Mouse (Mus musculus) heart, adult 9 months (tissue): ENCODE measurements around the gene Gm14151.
A peak's percentile ranks its signal among the peaks of the same experiment; 100 is the strongest.
"Not testable (repeated sequence)": the region's sequence is repeated elsewhere in the genome, so short reads cannot be mapped to it uniquely, and the experiment has no call there.

Experiments used
- DNase-seq, 2 experiments: peaks; one replicate each; pipeline ENCODE4 v3.0.0; 2022; ENCODE audit warnings: low spot score in 2 of 2

Gene Gm14151

DNA sequence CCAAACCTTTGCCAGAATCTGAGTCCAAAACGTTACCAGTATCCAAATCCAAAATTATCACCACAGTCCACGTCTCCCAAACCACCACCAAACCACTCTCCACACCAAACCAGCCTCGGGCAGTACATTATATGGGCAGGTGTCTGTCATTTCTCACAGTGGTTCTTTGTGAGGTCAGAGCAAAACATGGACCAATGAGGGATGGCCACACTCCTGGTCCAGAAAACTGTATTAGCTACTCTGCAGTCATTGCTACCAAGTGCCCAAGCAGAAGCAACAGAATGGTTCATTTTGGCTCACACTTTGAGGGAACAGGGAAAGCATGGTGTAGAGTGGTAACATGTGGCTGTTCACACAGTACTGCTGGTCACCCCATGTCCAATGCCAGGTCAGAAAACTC, at the start of gene Gm14151:
Gene Gm14151 (minus strand): TSS at position 101 of the 400 bp plus-strand sequence.
- not testable (repeated sequence) for DNase-seq

DNA sequence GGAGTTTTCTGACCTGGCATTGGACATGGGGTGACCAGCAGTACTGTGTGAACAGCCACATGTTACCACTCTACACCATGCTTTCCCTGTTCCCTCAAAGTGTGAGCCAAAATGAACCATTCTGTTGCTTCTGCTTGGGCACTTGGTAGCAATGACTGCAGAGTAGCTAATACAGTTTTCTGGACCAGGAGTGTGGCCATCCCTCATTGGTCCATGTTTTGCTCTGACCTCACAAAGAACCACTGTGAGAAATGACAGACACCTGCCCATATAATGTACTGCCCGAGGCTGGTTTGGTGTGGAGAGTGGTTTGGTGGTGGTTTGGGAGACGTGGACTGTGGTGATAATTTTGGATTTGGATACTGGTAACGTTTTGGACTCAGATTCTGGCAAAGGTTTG, 5.8 kb upstream of the Gm14151 start, which contains the start of gene Gm14147:
Gene Gm14147 (plus strand): TSS at position 301 of the 400 bp plus-strand sequence.
- not testable (repeated sequence) for DNase-seq

DNA sequence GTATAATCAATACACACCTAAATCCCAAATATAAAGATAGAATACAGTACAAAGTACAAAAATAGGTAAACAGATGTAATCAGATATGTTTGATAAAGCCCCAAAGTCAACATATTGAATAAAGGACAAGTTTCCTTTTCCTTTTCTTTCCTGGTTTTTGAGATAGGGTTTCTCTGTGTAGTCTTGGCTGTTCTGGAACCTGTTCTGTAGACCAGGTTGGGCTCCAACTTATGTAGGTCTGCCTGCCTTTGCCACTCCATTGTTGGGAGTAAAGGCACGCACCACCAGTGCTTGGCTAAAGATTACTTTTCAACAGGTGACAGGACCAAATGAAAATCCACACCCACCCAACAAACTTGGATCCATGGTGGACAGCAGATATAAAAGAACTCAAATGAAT, 35.5 kb downstream of the Gm14151 start:
- DNase-seq: no peak

DNA sequence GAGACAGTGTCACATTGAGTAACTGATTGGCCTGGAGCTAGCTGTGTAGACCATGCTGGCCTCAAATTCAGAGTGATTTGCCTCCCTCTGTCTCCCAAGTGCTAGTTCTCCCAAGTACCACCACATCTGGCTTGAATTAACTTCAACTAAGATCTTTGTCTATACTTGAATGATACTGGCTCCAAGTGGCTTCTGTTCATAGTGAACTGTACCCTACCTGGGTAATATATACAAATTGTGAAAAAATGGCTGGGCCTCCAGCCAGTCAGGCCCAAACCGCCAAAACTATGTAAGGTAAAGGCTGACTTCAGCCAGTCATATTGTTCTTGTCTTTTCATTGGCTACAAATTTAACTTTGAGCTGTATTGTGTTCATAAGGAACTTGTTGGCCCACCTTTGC, 51.7 kb downstream of the Gm14151 start:
- no peak for DNase-seq

DNA sequence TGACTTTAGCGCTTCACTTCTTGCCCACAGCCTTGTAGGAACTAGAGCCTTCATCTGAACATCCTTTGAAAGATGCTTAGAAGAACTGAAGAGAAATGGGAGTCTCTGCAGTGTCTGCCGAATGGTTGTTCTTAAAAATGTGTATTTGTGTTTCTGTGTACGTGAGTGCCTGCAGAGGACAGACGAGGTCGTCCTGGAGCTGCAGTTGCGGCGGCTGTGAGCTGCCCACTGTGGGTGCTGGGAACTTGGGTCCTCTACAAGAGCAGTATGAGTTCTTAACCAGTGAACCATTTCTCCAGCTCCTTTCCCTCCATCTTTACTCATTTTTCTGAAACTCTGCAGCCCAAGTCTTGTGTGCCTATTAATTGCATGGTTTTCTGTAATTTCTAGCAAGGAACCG, 52.4 kb downstream of the Gm14151 start:
- no peak for DNase-seq

DNA sequence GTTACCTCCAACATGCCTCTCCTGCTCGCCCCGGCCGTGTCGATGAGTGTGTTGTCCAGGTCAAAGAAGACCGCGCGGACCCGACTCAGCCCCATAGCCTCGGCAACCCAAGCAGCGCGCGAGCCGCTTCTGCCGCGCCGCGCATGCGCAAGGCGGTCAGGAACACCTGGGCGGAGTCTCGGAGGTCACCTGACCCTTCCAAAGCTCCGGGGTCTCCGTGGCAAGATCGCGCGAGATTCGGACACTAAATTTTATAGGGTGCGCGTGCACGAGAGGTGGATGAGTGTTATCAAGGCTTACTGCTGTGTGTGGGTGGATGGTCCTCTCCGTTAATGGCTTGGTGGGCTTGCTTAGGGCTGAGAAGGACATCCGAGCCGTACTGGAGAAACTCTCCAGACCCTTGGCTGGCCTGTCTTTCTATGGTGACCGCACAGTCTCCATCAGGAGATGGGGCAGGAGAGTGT, 52.9 kb downstream of the Gm14151 start, which contains the start of the genes Ninl and Nanp:
Gene Ninl (minus strand): TSS at position 151 of the 464 bp plus-strand sequence.
Gene Nanp (minus strand): TSS at position 167 of the 464 bp plus-strand sequence.
- DNase-seq: peak; percentile 94 to 95

DNA sequence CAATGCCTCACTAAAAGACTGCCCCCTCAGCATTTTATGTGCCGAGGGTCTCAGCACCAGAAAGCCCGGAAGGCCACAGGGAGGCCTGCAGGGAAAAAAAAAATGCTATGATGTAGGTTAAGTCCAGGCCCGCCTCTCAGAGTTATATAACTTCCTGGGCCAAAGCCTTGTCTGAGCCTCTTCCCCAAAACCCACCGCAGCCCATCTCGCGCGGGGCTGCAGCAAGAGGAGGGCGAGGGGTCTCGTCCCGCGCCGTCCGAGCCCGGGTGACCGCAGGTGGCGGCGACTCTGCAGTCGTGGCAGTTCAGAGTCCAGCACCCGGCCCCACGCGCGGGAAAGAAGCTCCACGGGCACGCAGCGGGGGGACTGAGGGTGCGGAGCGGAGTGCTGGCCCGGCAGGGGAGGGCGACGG, 53.3 kb downstream of the Gm14151 start:
- DNase-seq: no peak

DNA sequence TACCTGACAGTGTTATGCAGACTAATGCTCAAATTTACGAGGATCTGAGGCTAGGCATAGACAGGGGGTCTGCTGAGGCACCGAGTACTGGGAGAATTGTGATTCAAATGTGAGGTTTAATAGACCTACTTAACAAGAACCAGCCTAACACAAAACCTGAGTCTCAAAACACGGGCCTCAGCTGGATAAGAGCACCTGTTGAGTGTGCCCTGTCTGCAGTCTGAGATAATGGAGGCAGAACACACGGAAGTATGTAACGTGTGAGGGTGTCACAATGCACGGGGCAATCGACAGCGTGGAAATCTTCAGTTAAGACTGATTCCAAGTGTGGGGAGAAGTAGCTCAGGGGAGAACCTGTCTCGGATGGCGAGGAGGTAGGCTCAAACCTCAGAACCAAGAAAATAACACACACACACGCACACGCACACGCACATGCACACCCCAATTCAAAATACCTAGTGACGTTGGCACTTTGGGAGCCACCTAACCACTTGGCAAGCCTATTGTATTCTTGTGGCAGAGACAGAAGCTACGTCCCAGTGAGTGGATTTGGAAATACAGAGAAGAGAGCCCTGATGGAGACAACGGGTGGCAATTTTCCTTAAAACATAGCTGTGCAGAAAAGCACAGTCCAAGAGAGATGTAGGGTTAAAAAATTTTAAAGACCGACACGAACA, 54.1 kb downstream of the Gm14151 start:
- DNase-seq: no peak

DNA sequence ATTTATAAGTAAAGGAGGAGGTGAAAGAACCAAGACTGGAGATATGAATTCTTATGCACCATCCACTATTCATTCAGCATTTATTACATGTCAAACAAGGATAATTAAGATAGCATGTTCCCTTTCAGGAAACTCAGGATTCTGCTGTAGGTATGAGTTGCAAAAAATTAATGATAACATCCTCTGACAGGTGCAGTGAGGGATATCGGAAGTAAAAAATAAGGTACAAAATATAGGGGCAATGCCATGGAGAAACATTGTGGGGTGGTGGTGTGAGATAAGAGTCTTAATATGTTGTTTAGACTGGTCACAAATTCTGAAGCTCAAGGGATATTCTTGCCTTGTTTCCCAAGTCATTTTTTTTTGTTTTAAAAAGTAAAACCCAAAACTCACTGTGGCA, 54.9 kb downstream of the Gm14151 start:
- DNase-seq: no peak
